Mouse (Mus musculus) 3134 (cell line): ENCODE results near the gene Zfp184.

Experiments
- DNase-seq: peaks from one replicate; pipeline ENCODE4 v3.0.0-alpha.2; 2011; ENCODE audit warnings: low spot score; ENCODE audit not compliant: insufficient read length; ENCODE audit errors: extremely low read depth

Zfp184 gene

GRCm38 (mm10) chr13:22008707-22009106 is 63.8 kb downstream of the Zfp184 start:
- DNase-seq: no peak

GRCm38 (mm10) chr13:22009642-22010041 is 64.7 kb downstream of the Zfp184 start, which contains the start of gene Prss16:
TSS of gene Prss16 (minus strand) at chr13:22009742.
- DNase-seq: no peak
